Mouse (Mus musculus) spleen, adult 10 weeks (tissue): Measurements from ENCODE around the gene 3110040M04Rik. TPM values are rescaled to one million over a fixed set of nuclear protein-coding genes. Genes with fewer than 3 reads are reported as not detected.

Source experiments
- polyA plus RNA-seq: library from polyadenylated mRNA; stranded (reverse); fragments of 350-450 nt; fragmentation: Illumina TruSeq; extraction: RNeasy Lipid Tissue Mini Kit (QIAGEN cat#74804); gene quantifications from one replicate; pipeline ENCODE4 v1.2.3, GENCODE M21; 2015; ENCODE audit warnings: low replicate concordance; ENCODE audit not compliant: insufficient read depth

3110040M04Rik gene
- not detected for polyA plus RNA-seq

GRCm38 (mm10) chr1:151203818-151204217 is at the start of gene 3110040M04Rik:
Gene 3110040M04Rik (plus strand): TSS chr1:151204121.

GRCm38 (mm10) chr1:151182266-151182665 is 21.7 kb upstream of the 3110040M04Rik start, which contains the start of gene Gm47985:
Gene Gm47985 (plus strand): TSS chr1:151182537.

GRCm38 (mm10) chr1:151192075-151192474 is 11.8 kb upstream of the 3110040M04Rik start, which contains the start of gene Gm8947:
Gene Gm8947 (plus strand): TSS chr1:151192376.

GRCm38 (mm10) chr1:151198120-151198519 is 5.8 kb upstream of the 3110040M04Rik start, which contains the start of gene Gm47995:
Gene Gm47995 (plus strand): TSS chr1:151198448.

GRCm38 (mm10) chr1:151209824-151210355 is 6.0 kb downstream of the 3110040M04Rik start, which contains the start of gene Gm47996:
Gene Gm47996 (plus strand): TSS chr1:151210131.

Other genes starting within 250 kb of the 3110040M04Rik start
- gene Hmcn1, start 210.7 kb upstream of the 3110040M04Rik start, polyA plus RNA-seq: 27.7 TPM
- gene Gm47985, start 21.6 kb upstream of the 3110040M04Rik start, polyA plus RNA-seq: not detected
- gene Gm8947, start 11.7 kb upstream of the 3110040M04Rik start, polyA plus RNA-seq: not detected
- gene Gm47995, start 5.7 kb upstream of the 3110040M04Rik start, polyA plus RNA-seq: not detected
- gene Gm47996, start 6.0 kb downstream of the 3110040M04Rik start, polyA plus RNA-seq: not detected
- gene Ivns1abp, start 140.4 kb downstream of the 3110040M04Rik start, polyA plus RNA-seq: 451 TPM
- gene Swt1, start 224.3 kb downstream of the 3110040M04Rik start, polyA plus RNA-seq: 37.3 TPM
- gene Trmt1l, start 224.4 kb downstream of the 3110040M04Rik start, polyA plus RNA-seq: 56.7 TPM